Mouse (Mus musculus) CH12.LX (cell line): ENCODE measurements around the gene Pbxip1. TPM values are rescaled to one million over a fixed set of nuclear protein-coding genes. Genes with fewer than 3 reads are reported as not detected.

Experiments used
- DNase-seq: peaks from one replicate; pipeline ENCODE4 v3.0.0-alpha.2; 2013; ENCODE audit errors: extremely low read depth
- H3K27ac ChIP-seq: 2 replicates; pipeline ENCODE4 v1.5.1; 2012; ENCODE audit warnings: low read depth, mild to moderate bottlenecking, control low read depth, moderate library complexity; ENCODE audit not compliant: insufficient read depth
- H3K27me3 ChIP-seq: replicated peaks from 2 replicates; pipeline ENCODE3; 2012; ENCODE audit warnings: inconsistent platforms
- H3K36me3 ChIP-seq, 2 experiments: replicated peaks in 1 of 2; 2 replicates each; pipeline versions ENCODE3 to v1.6.1; 2012; ENCODE audit warnings: inconsistent platforms in 1 of 2, low read length in 1 of 2, mild to moderate bottlenecking in 1 of 2, mixed read lengths in 1 of 2, moderate library complexity in 1 of 2; ENCODE audit not compliant: control insufficient read depth in 1 of 2, insufficient read depth in 1 of 2
- H3K4me1 ChIP-seq, 2 experiments: 2 replicates each; pipeline ENCODE4 v1.6.1; 2012; ENCODE audit warnings: inconsistent platforms in 1 of 2, moderate library complexity in 1 of 2; ENCODE audit not compliant: insufficient read depth in 2 of 2, control insufficient read depth in 1 of 2
- H3K4me2 ChIP-seq: 2 replicates; pipeline ENCODE4 v1.6.1; 2012; ENCODE audit warnings: low read depth, mild to moderate bottlenecking, control low read depth; ENCODE audit not compliant: poor library complexity, insufficient read depth, severe bottlenecking
- H3K4me3 ChIP-seq, 3 experiments: fragments of 150-350 bp in 1 of 3; sonication (generic) in 1 of 3; replicated peaks in 1 of 3; 2 replicates each; pipeline versions ENCODE3 to v1.5.1; 2011 to 2012; ENCODE audit warnings: low read depth in 2 of 3, low read length in 2 of 3, mild to moderate bottlenecking in 2 of 3, moderate library complexity in 2 of 3, control low read depth in 1 of 3, improper control_type of control experiment in 1 of 3, inconsistent platforms in 1 of 3, mixed read lengths in 1 of 3; ENCODE audit not compliant: poor library complexity in 1 of 3
- H3K79me2 ChIP-seq: replicated peaks from 2 replicates; pipeline ENCODE4 v1.6.1; 2012; ENCODE audit warnings: mild to moderate bottlenecking, moderate library complexity; ENCODE audit not compliant: control insufficient read depth, poor library complexity, insufficient read depth, severe bottlenecking; ENCODE audit errors: extremely low read depth
- H3K9ac ChIP-seq: 2 replicates; pipeline ENCODE4 v1.6.1; 2012; ENCODE audit warnings: low read depth, mild to moderate bottlenecking, control low read depth, moderate library complexity; ENCODE audit not compliant: insufficient read depth
- H3K9me3 ChIP-seq: replicated peaks from 2 replicates; pipeline ENCODE3; 2012; ENCODE audit warnings: low read length, inconsistent platforms, mixed read lengths
- BHLHE40 ChIP-seq: IDR thresholded peaks from 2 replicates; pipeline ENCODE4 v1.6.1; 2011; ENCODE audit warnings: mild to moderate bottlenecking, low read depth, low read length, improper control_type of control experiment
- CHD2 ChIP-seq: IDR thresholded peaks from 2 replicates; pipeline ENCODE4 v1.6.1; 2011; ENCODE audit warnings: low read length, improper control_type of control experiment
- CTCF ChIP-seq, 2 experiments: IDR thresholded peaks in 1 of 2; conservative IDR thresholded peaks in 1 of 2; 2 replicates each; pipeline ENCODE4 v1.5.1; 2011 to 2012; ENCODE audit warnings: low read depth in 2 of 2, low read length in 2 of 2, improper control_type of control experiment in 1 of 2, inconsistent platforms in 1 of 2, mild to moderate bottlenecking in 1 of 2, moderate library complexity in 1 of 2
- ELF1 ChIP-seq: IDR thresholded peaks from 2 replicates; pipeline ENCODE4 v1.6.1; 2014; ENCODE audit warnings: low read depth, mild to moderate bottlenecking, inconsistent platforms, low read length, improper control_type of control experiment
- IRF4 ChIP-seq: IDR thresholded peaks from 2 replicates; pipeline ENCODE4 v1.6.1; 2014; ENCODE audit warnings: low read depth, mild to moderate bottlenecking, inconsistent platforms, low read length, improper control_type of control experiment
- MAFK ChIP-seq: IDR thresholded peaks from 2 replicates; pipeline ENCODE4 v1.6.1; 2011; ENCODE audit warnings: low read length, improper control_type of control experiment; ENCODE audit not compliant: insufficient replicate concordance
- MAZ ChIP-seq: IDR thresholded peaks from 2 replicates; pipeline ENCODE4 v1.6.1; 2012; ENCODE audit warnings: low read depth, mild to moderate bottlenecking, inconsistent platforms, low read length, improper control_type of control experiment, moderate library complexity
- RAD21 ChIP-seq: IDR thresholded peaks from 2 replicates; pipeline ENCODE4 v1.6.1; 2011; ENCODE audit warnings: low read depth, mild to moderate bottlenecking, low read length, improper control_type of control experiment, moderate library complexity
- SMC3 ChIP-seq: IDR thresholded peaks from 2 replicates; pipeline ENCODE4 v1.6.1; 2011; ENCODE audit warnings: low read depth, low read length, improper control_type of control experiment
- ZC3H11A ChIP-seq: IDR thresholded peaks from 2 replicates; pipeline ENCODE4 v1.6.1; 2012; ENCODE audit warnings: low read depth, mild to moderate bottlenecking, inconsistent platforms, low read length, improper control_type of control experiment
- ZMIZ1 ChIP-seq: IDR thresholded peaks from 2 replicates; pipeline ENCODE4 v1.6.1; 2012; ENCODE audit warnings: low read depth, mild to moderate bottlenecking, inconsistent platforms, low read length, improper control_type of control experiment
- ZNF384 ChIP-seq: IDR thresholded peaks from 2 replicates; pipeline ENCODE4 v1.6.1; 2012; ENCODE audit warnings: low read depth, low read length, improper control_type of control experiment, inconsistent platforms
- dilution Hi-C: fragments of 300-500 bp; cut with MboI; formaldehyde crosslinking; loops from 2 replicates; pipeline ENCODE4 v1.14.3; 2020; ENCODE audit warnings: low sequenced_read_pairs; ENCODE audit not compliant: extremely low pct_unique_long_range_greater_than_20kb, extremely low pct_ligation_motif_present
- in situ Hi-C: fragments of 300-500 bp; cut with MboI; formaldehyde crosslinking; loops from 3 replicates; pipeline ENCODE4 v1.14.3; 2019; ENCODE audit warnings: low sequenced_read_pairs, low pct_ligation_motif_present, low pct_unique_long_range_greater_than_20kb, mixed read lengths
- polyA plus RNA-seq: library from polyadenylated mRNA; unstranded; fragments of >175 nt; gene quantifications from 2 replicates; pipeline ENCODE4 v1.2.1, GENCODE M21; 2012; ENCODE audit warnings: low read depth; ENCODE audit not compliant: insufficient read length
- total RNA-seq, 2 experiments: library from RNA; depleted of rRNA; stranded (reverse); fragments of 300-350 nt in 1 of 2; fragments of >200 nt in 1 of 2; gene quantifications; 2 replicates each; pipeline ENCODE4 v1.2.3; 2012 to 2014

Gene Pbxip1
- total and polyA plus RNA-seq, 3 experiments: 14.1 to 18.4 (median 17.6) TPM

DNA sequence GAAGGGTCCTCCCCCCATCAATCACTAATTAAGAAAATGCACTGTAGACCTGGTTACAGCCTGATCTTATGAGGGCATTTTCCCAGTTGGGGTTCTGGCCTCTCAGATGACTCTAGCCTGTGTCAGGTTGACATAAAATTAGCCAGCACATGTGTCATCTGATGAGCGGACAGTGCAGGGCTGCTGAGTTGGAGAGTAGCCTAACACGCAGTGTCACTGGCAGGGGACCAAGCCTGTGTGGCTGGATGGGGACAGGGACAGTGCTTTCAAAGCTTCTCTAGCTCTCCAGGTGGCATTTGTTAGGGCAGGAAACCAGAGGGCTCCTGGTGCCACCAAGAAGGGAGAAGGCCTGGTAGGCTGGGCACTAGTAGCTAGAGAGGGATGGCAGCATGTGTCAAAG, 4.2 kb downstream of the Pbxip1 start:
- dilution Hi-C loops (no loop called here), in situ Hi-C loops (no loop called here)
- Histone ChIP-seq H3K9me3 (no peaks in the 10 kb centered on the region), H3K4me3 (no peak overlapping the region), H3K36me3 (peaks cover 32 to 70% of the 10 kb centered on the region in 2 experiments), H3K9ac (no peak overlapping the region), H3K27me3 (no peaks in the 10 kb centered on the region), H3K4me2 (no peak overlapping the region), H3K27ac (no peak overlapping the region), H3K4me1 (peaks cover 9 to 26% of the 10 kb centered on the region in 2 experiments), H3K79me2 (no peaks in the 10 kb centered on the region; the same call in 1 of the 2 replicates)
- no peak for TF ChIP-seq CHD2
- TF ChIP-seq SMC3: no peak
- TF ChIP-seq CTCF (conservative IDR thresholded peaks at IDR 0.05 in 1 of 2, IDR thresholded peaks at IDR 0.05 in 1 of 2; ENCODE audit: low read depth in 2 of 2, low read length in 2 of 2): no peak
- TF ChIP-seq MAZ: no peak
- TF ChIP-seq ELF1: no peak
- TF ChIP-seq ZMIZ1: no peak
- no peak for DNase-seq

DNA sequence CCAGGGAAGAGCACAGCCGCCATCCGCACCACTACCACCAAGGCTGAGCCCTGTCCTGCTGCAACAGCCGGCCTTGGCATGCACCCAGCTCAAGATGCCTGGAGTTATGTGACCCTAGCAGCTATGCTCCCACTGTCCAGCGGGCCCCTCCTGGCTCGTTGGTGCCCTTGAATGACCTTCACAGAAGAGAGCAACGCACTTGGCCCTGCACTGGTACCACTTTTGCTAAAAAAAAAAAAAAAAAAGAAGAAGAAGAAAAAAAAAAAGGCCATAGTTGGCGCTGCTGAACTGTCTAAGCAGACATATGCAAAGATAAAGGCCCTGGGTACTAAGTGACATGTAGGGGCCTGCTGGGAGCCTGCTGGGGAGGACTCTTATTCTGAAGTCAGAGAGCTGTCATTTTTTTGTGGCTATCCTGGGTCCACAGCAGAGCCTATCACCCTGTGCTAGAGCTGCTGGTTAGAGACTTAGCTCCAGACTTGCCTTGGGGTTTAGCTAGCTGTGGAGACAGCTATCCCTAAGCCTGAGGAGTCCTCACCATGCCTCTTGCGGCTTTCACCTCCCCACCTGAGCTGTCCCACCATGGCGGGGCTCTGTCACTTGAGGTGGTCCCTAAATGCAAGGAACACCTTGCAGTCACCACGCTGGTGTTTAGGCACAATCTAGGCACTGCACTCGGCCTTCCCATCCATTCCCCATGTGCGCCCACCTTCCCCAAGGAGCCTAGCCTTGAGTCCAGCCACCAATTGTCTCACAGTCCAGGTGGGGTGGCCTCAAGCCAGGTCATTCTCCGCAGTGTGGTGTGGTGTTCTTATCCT, 12.4 kb downstream of the Pbxip1 start:
- in situ Hi-C loops: loop anchor here (5.0 kb wide), 1 partner anchor 33 kb away; no protein-coding TSS in a partner anchor
- peak; percentile 49 for DNase-seq
- Histone ChIP-seq H3K9me3 (no peaks in the 10 kb centered on the region), H3K36me3 (peaks cover 44 to 71% of the 10 kb centered on the region in 2 experiments), H3K4me1 (peaks cover 11 to 28% of the 10 kb centered on the region in 2 experiments), H3K27me3 (no peaks in the 10 kb centered on the region), H3K4me3 (no peak overlapping the region), H3K4me2 (no peak overlapping the region), H3K9ac (no peak overlapping the region), H3K79me2 (no peaks in the 10 kb centered on the region), H3K27ac (no peak overlapping the region)
- dilution Hi-C loops: no loop called here
- TF ChIP-seq ZNF384 (peak; percentile 96), BHLHE40 (no peak)

DNA sequence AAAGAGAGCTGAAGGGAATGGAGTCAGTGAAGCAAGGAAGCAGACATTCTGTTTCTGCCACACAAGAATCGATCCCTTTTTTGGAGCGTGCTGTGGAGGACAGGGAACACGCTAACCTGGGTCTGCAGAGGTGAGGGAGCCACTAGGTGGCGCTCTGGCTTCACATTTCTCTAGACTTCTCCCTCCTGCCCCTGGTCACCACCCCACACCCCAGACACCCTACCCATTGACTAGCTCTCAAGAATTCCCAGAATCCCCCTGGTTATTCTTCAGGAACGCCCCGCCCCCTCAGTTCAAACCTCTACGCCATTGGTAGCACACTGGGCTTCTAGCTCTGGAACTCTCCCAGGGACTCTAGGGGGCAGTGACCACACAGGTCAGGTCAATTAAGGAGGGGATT, 13.0 kb downstream of the Pbxip1 start:
- Histone ChIP-seq H3K27ac (no peak overlapping the region), H3K36me3 (peaks cover 40 to 65% of the 10 kb centered on the region in 2 experiments), H3K27me3 (no peaks in the 10 kb centered on the region), H3K9ac (no peak overlapping the region), H3K79me2 (no peaks in the 10 kb centered on the region), H3K4me2 (no peak overlapping the region), H3K9me3 (no peaks in the 10 kb centered on the region), H3K4me1 (peaks cover 11 to 28% of the 10 kb centered on the region in 2 experiments), H3K4me3 (no peak overlapping the region)
- dilution Hi-C loops (no loop called here), in situ Hi-C loops (loop anchor here (5.0 kb wide), 1 partner anchor 33 kb away; no protein-coding TSS in a partner anchor)
- TF ChIP-seq SMC3 (peak; percentile 69), CTCF (conservative IDR thresholded peaks at IDR 0.05 in 1 of 2, IDR thresholded peaks at IDR 0.05 in 1 of 2; ENCODE audit: low read depth in 2 of 2, low read length in 2 of 2) (peak; percentile 75 to 84), IRF4 (peak; percentile 16; the same call in 1 of the 2 replicates), MAFK (no peak), ZC3H11A (no peak), RAD21 (peak; percentile 74)
- peak; percentile 78 for DNase-seq
